Mouse (Mus musculus): ENCODE data around the gene Slfn1. TPM values are rescaled to one million over a fixed set of nuclear protein-coding genes. Genes with fewer than 3 reads are reported as not detected.
"Not testable (repeated sequence)": the region's sequence is repeated elsewhere in the genome, so short reads cannot be mapped to it uniquely, and the experiment has no call there.

Gene Slfn1
- 23.8 to 42.1 TPM (median 29.4 TPM) in 3 replicates for total RNA-seq (2017)

GRCm38 (mm10) chr11:83116597-83117227 lies at the start of gene Slfn1:
Gene Slfn1, plus strand, starts transcription at chr11:83116849.
- peak; percentile 54 for ATAC-seq (replicated peaks; ENCODE audit: insufficient number of reproducible peaks, low FRiP score, low TSS enrichment, poor library complexity, severe bottlenecking)

- no peak for ATAC-seq (replicated peaks; ENCODE audit: insufficient number of reproducible peaks, low FRiP score, low TSS enrichment, poor library complexity, severe bottlenecking)
Measured at GRCm38 (mm10) chr11:83067982-83068694, 48.5 kb upstream of the Slfn1 start.

GRCm38 (mm10) chr11:83070321-83070970 lies 46.2 kb upstream of the Slfn1 start:
- ATAC-seq (replicated peaks; ENCODE audit: insufficient number of reproducible peaks, low FRiP score, low TSS enrichment, poor library complexity, severe bottlenecking), result no peak

- ATAC-seq (replicated peaks; ENCODE audit: insufficient number of reproducible peaks, low FRiP score, low TSS enrichment, poor library complexity, severe bottlenecking), result peak; percentile 99
Measured at GRCm38 (mm10) chr11:83077714-83078422, 38.8 kb upstream of the Slfn1 start.

GRCm38 (mm10) chr11:83078423-83079140 lies 38.1 kb upstream of the Slfn1 start:
- ATAC-seq (replicated peaks; ENCODE audit: insufficient number of reproducible peaks, low FRiP score, low TSS enrichment, poor library complexity, severe bottlenecking), result 0 out of 2 replicates have a peak, but pooled peaks have one; percentile 4

GRCm38 (mm10) chr11:83079487-83080199 lies 37.0 kb upstream of the Slfn1 start:
- no peak for ATAC-seq (replicated peaks; ENCODE audit: insufficient number of reproducible peaks, low FRiP score, low TSS enrichment, poor library complexity, severe bottlenecking)

- peak; percentile 40 for ATAC-seq (replicated peaks; ENCODE audit: insufficient number of reproducible peaks, low FRiP score, low TSS enrichment, poor library complexity, severe bottlenecking)
Measured at GRCm38 (mm10) chr11:83082741-83083473, 33.7 kb upstream of the Slfn1 start.

- ATAC-seq (replicated peaks; ENCODE audit: insufficient number of reproducible peaks, low FRiP score, low TSS enrichment, poor library complexity, severe bottlenecking), result no peak
Measured at GRCm38 (mm10) chr11:83084161-83084560, 32.5 kb upstream of the Slfn1 start.

GRCm38 (mm10) chr11:83084761-83085160 lies 31.9 kb upstream of the Slfn1 start:
- no peak for ATAC-seq (replicated peaks; ENCODE audit: insufficient number of reproducible peaks, low FRiP score, low TSS enrichment, poor library complexity, severe bottlenecking)

- ATAC-seq (replicated peaks; ENCODE audit: insufficient number of reproducible peaks, low FRiP score, low TSS enrichment, poor library complexity, severe bottlenecking), result 0 out of 2 replicates have a peak, but pooled peaks have one; percentile 45
Measured at GRCm38 (mm10) chr11:83115138-83115537, 1.5 kb upstream of the Slfn1 start.

- peak; percentile 74 for ATAC-seq (replicated peaks; ENCODE audit: insufficient number of reproducible peaks, low FRiP score, low TSS enrichment, poor library complexity, severe bottlenecking)
Measured at GRCm38 (mm10) chr11:83118056-83118455, 1.4 kb downstream of the Slfn1 start.

GRCm38 (mm10) chr11:83121131-83121685 lies 4.6 kb downstream of the Slfn1 start:
- ATAC-seq (replicated peaks; ENCODE audit: insufficient number of reproducible peaks, low FRiP score, low TSS enrichment, poor library complexity, severe bottlenecking), result no peak

GRCm38 (mm10) chr11:83123198-83123597 lies 6.5 kb downstream of the Slfn1 start:
- ATAC-seq (replicated peaks; ENCODE audit: insufficient number of reproducible peaks, low FRiP score, low TSS enrichment, poor library complexity, severe bottlenecking), result no peak

- peak; percentile 93 for ATAC-seq (replicated peaks; ENCODE audit: insufficient number of reproducible peaks, low FRiP score, low TSS enrichment, poor library complexity, severe bottlenecking)
Measured at GRCm38 (mm10) chr11:83124906-83125305, 8.3 kb downstream of the Slfn1 start.

GRCm38 (mm10) chr11:83125633-83126032 lies 9.0 kb downstream of the Slfn1 start:
- ATAC-seq (replicated peaks; ENCODE audit: insufficient number of reproducible peaks, low FRiP score, low TSS enrichment, poor library complexity, severe bottlenecking), result peak; percentile 53; the same call in 1 of the 2 replicates

- ATAC-seq (replicated peaks; ENCODE audit: insufficient number of reproducible peaks, low FRiP score, low TSS enrichment, poor library complexity, severe bottlenecking), result 0 out of 2 replicates have a peak, but pooled peaks have one; percentile 50
Measured at GRCm38 (mm10) chr11:83137253-83137652, 20.6 kb downstream of the Slfn1 start.

GRCm38 (mm10) chr11:83148939-83149338 lies 32.3 kb downstream of the Slfn1 start:
- not testable (repeated sequence) for ATAC-seq (replicated peaks; ENCODE audit: insufficient number of reproducible peaks, low FRiP score, low TSS enrichment, poor library complexity, severe bottlenecking)
